Mouse (Mus musculus): ENCODE results near the gene Tmem30b. TPM values are rescaled to one million over a fixed set of nuclear protein-coding genes. Genes with fewer than 3 reads are reported as not detected.
"Not testable (repeated sequence)": the region's sequence is repeated elsewhere in the genome, so short reads cannot be mapped to it uniquely, and the experiment has no call there.

Tmem30b gene
- polyA plus RNA-seq, 1 experiment, result not detected

GRCm38 (mm10) chr12:73529131-73529530 is 17.1 kb downstream of the Tmem30b start:
- H3K27ac ChIP-seq (ENCODE audit: insufficient read depth, low read depth, low read length), result no peak overlapping the region
- TF ChIP-seq POLR2A (IDR thresholded peaks at IDR 0.05; ENCODE audit: insufficient read depth, low read depth, low read length), result no peak
- no peak for TF ChIP-seq CTCF (IDR thresholded peaks at IDR 0.05; ENCODE audit: insufficient read depth, low read depth, low read length)
- H3K4me1 ChIP-seq (ENCODE audit: control insufficient read depth, insufficient read depth, low read length), result no peaks in the 10 kb centered on the region
- WGBS, result 77% methylated on average over 9 of the region's 9 CpGs
- H3K4me3 ChIP-seq (ENCODE audit: insufficient read depth, low read depth, low read length), result no peak overlapping the region

GRCm38 (mm10) chr12:73528142-73528541 is 18.1 kb downstream of the Tmem30b start:
- not testable (repeated sequence) for H3K4me3 ChIP-seq (ENCODE audit: insufficient read depth, low read depth, low read length); H3K27ac ChIP-seq (ENCODE audit: insufficient read depth, low read depth, low read length); H3K4me1 ChIP-seq (ENCODE audit: control insufficient read depth, insufficient read depth, low read length)
- WGBS, result 100% methylated on average over 1 of the region's 1 CpGs

GRCm38 (mm10) chr12:73525254-73525885 is 20.8 kb downstream of the Tmem30b start:
- Histone ChIP-seq H3K4me1 (ENCODE audit: control insufficient read depth, insufficient read depth, low read length) (no peaks in the 10 kb centered on the region), H3K27ac (ENCODE audit: insufficient read depth, low read depth, low read length) (no peak overlapping the region), H3K4me3 (ENCODE audit: insufficient read depth, low read depth, low read length) (no peak overlapping the region)
- no peak for TF ChIP-seq POLR2A (IDR thresholded peaks at IDR 0.05; ENCODE audit: insufficient read depth, low read depth, low read length)
- no peak for TF ChIP-seq CTCF (IDR thresholded peaks at IDR 0.05; ENCODE audit: insufficient read depth, low read depth, low read length)
- WGBS, result 57% methylated on average over 8 of the region's 8 CpGs

- TF ChIP-seq POLR2A (IDR thresholded peaks at IDR 0.05; ENCODE audit: insufficient read depth, low read depth, low read length) (no peak), CTCF (IDR thresholded peaks at IDR 0.05; ENCODE audit: insufficient read depth, low read depth, low read length) (no peak)
- WGBS, result 77% methylated on average over 12 of the region's 12 CpGs
- Histone ChIP-seq H3K4me3 (ENCODE audit: insufficient read depth, low read depth, low read length) (no peak overlapping the region), H3K27ac (ENCODE audit: insufficient read depth, low read depth, low read length) (no peak overlapping the region), H3K4me1 (ENCODE audit: control insufficient read depth, insufficient read depth, low read length) (no peaks in the 10 kb centered on the region)
Observed at GRCm38 (mm10) chr12:73523066-73523465, 23.1 kb downstream of the Tmem30b start.

GRCm38 (mm10) chr12:73521944-73522343 is 24.2 kb downstream of the Tmem30b start:
- no peak for TF ChIP-seq CTCF (IDR thresholded peaks at IDR 0.05; ENCODE audit: insufficient read depth, low read depth, low read length)
- no peak overlapping the region for H3K4me3 ChIP-seq (ENCODE audit: insufficient read depth, low read depth, low read length)
- 73% methylated on average over 3 of the region's 3 CpGs for whole genome bisulfite sequencing
- H3K4me1 ChIP-seq (ENCODE audit: control insufficient read depth, insufficient read depth, low read length), result peaks cover 2% of the 10 kb centered on the region; the same call in 1 of the 2 replicates
- H3K27ac ChIP-seq (ENCODE audit: insufficient read depth, low read depth, low read length), result no peak overlapping the region

GRCm38 (mm10) chr12:73521238-73521841 is 24.9 kb downstream of the Tmem30b start:
- 85% methylated on average over 15 of the region's 15 CpGs for WGBS
- Histone ChIP-seq H3K4me1 (ENCODE audit: control insufficient read depth, insufficient read depth, low read length) (peaks cover 2% of the 10 kb centered on the region; the same call in 1 of the 2 replicates), H3K4me3 (ENCODE audit: insufficient read depth, low read depth, low read length) (no peak overlapping the region), H3K27ac (ENCODE audit: insufficient read depth, low read depth, low read length) (no peak overlapping the region)
- TF ChIP-seq POLR2A (IDR thresholded peaks at IDR 0.05; ENCODE audit: insufficient read depth, low read depth, low read length) (no peak), CTCF (IDR thresholded peaks at IDR 0.05; ENCODE audit: insufficient read depth, low read depth, low read length) (no peak)

GRCm38 (mm10) chr12:73517768-73518167 is 28.4 kb downstream of the Tmem30b start:
- no peak overlapping the region for H3K4me3 ChIP-seq (ENCODE audit: insufficient read depth, low read depth, low read length)
- TF ChIP-seq POLR2A (IDR thresholded peaks at IDR 0.05; ENCODE audit: insufficient read depth, low read depth, low read length) (no peak), CTCF (IDR thresholded peaks at IDR 0.05; ENCODE audit: insufficient read depth, low read depth, low read length) (no peak)
- H3K4me1 ChIP-seq (ENCODE audit: control insufficient read depth, insufficient read depth, low read length), result peaks cover 2% of the 10 kb centered on the region; the same call in 1 of the 2 replicates
- 60% methylated on average over 12 of the region's 12 CpGs for WGBS
- H3K27ac ChIP-seq (ENCODE audit: insufficient read depth, low read depth, low read length), result no peak overlapping the region

- no peak for TF ChIP-seq CTCF (IDR thresholded peaks at IDR 0.05; ENCODE audit: insufficient read depth, low read depth, low read length)
- no peak for TF ChIP-seq POLR2A (IDR thresholded peaks at IDR 0.05; ENCODE audit: insufficient read depth, low read depth, low read length)
- WGBS, result 31% methylated on average over 15 of the region's 15 CpGs
- no peak overlapping the region for H3K4me3 ChIP-seq (ENCODE audit: insufficient read depth, low read depth, low read length)
Observed at GRCm38 (mm10) chr12:73517022-73517709, 29.0 kb downstream of the Tmem30b start.

GRCm38 (mm10) chr12:73516516-73516915 is 29.7 kb downstream of the Tmem30b start:
- TF ChIP-seq POLR2A (IDR thresholded peaks at IDR 0.05; ENCODE audit: insufficient read depth, low read depth, low read length), result no peak
- TF ChIP-seq CTCF (IDR thresholded peaks at IDR 0.05; ENCODE audit: insufficient read depth, low read depth, low read length), result no peak
- H3K4me3 ChIP-seq (ENCODE audit: insufficient read depth, low read depth, low read length), result no peak overlapping the region
- peaks cover 2% of the 10 kb centered on the region; the same call in 1 of the 2 replicates for H3K4me1 ChIP-seq (ENCODE audit: control insufficient read depth, insufficient read depth, low read length)
- no peak overlapping the region for H3K27ac ChIP-seq (ENCODE audit: insufficient read depth, low read depth, low read length)
- WGBS, result 92% methylated on average over 8 of the region's 8 CpGs

More at GRCm38 (mm10) chr12:73517022-73517709, 29.0 kb downstream of the Tmem30b start:
- no peak overlapping the region for H3K27ac ChIP-seq (ENCODE audit: insufficient read depth, low read depth, low read length)
- H3K4me1 ChIP-seq (ENCODE audit: control insufficient read depth, insufficient read depth, low read length), result peaks cover 2% of the 10 kb centered on the region; the same call in 1 of the 2 replicates
